Mouse (Mus musculus): ENCODE data around the gene Gpr88. TPM values are rescaled to one million over a fixed set of nuclear protein-coding genes. Genes with fewer than 3 reads are reported as not detected.

Gpr88 gene
- total RNA-seq, 1 experiment = not detected

DNA sequence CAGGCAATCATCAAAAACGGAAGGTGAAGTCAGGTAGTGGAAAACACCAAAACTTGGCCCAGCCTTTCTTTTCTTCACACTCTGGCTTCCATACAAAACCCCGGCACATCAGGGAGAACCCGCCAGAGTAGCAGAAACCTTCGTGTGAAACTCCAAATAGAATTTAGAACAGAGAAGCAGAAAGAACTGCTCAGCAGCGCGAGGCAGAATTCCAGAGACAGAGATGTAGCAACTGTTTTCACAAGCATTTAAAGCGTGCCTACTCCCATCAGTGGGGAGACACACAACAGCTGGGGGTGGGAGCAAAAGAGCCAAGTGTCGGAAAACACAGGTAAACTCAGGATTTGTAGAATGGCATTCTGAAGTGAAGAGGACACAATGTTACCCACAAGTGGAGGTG lies 44.7 kb upstream of the Gpr88 start:
- in situ Hi-C loops (cut with MboI; ENCODE audit: low sequenced_read_pairs in 2 of 2, unreplicated experiment in 2 of 2) = no loop called here
- Histone ChIP-seq H3K36me3 (ENCODE audit: control insufficient read depth, insufficient read depth, low read length, poor library complexity, severe bottlenecking) (no peaks in the 10 kb centered on the region), H3K9me3 (ENCODE audit: control insufficient read depth, insufficient read depth, low read depth, low read length) (no peaks in the 10 kb centered on the region), H3K9ac (ENCODE audit: insufficient read depth, low read depth, low read length, poor library complexity, severe bottlenecking) (no peak overlapping the region), H3K4me1 (ENCODE audit: control insufficient read depth in 2 of 2, insufficient read depth in 2 of 2, low read length in 2 of 2, poor library complexity in 1 of 2) (peaks cover 0 to 2% of the 10 kb centered on the region in 2 experiments; a peak in 1 of 4 replicates), H3K4me3 (ENCODE audit: insufficient read depth in 1 of 2, low read depth in 1 of 2, low read length in 2 of 2, poor library complexity in 1 of 2, severe bottlenecking in 1 of 2) (no peak overlapping the region), H3K27ac (ENCODE audit: insufficient read depth, low read depth, low read length, poor library complexity, severe bottlenecking) (no peak overlapping the region)
- TF ChIP-seq HCFC1 (IDR thresholded peaks at IDR 0.05; ENCODE audit: borderline replicate concordance, insufficient read depth, low read length) = no peak
- DNase-seq (ENCODE audit: low read depth, low spot score) = no peak

DNA sequence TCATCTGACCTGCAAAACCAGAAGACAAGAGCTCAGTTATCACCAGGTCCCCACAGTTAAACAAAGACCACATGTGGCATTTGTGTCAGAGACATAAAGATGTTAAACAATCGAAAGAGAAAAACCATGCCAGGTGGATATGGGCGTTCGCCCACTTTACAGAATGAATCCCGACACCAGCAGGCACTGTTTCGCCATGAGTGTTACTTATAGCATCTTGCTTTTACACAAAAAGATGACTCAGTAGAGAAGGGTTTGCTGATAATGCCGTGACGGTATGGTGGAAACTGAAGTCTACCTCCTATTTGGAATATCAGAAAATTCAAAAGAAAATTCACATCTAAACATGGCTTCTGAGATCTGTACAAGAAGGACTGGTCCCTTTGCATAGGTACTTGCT lies 43.9 kb upstream of the Gpr88 start:
- no peak for DNase-seq (ENCODE audit: low read depth, low spot score)
- H3K36me3 ChIP-seq (ENCODE audit: control insufficient read depth, insufficient read depth, low read length, poor library complexity, severe bottlenecking) = no peaks in the 10 kb centered on the region
- no peaks in the 10 kb centered on the region for H3K9me3 ChIP-seq (ENCODE audit: control insufficient read depth, insufficient read depth, low read depth, low read length)
- in situ Hi-C loops (cut with MboI; ENCODE audit: low sequenced_read_pairs in 2 of 2, unreplicated experiment in 2 of 2) = no loop called here
- peaks cover 0 to 2% of the 10 kb centered on the region in 2 experiments; a peak in 1 of 4 replicates for H3K4me1 ChIP-seq (ENCODE audit: control insufficient read depth in 2 of 2, insufficient read depth in 2 of 2, low read length in 2 of 2, poor library complexity in 1 of 2)
- TF ChIP-seq MAFK (IDR thresholded peaks at IDR 0.05; ENCODE audit: insufficient read depth, low read depth, low read length) = no peak
- no peak for TF ChIP-seq ZC3H11A (IDR thresholded peaks at IDR 0.05; ENCODE audit: borderline replicate concordance, low read depth, low read length)
- TF ChIP-seq HCFC1 (IDR thresholded peaks at IDR 0.05; ENCODE audit: borderline replicate concordance, insufficient read depth, low read length) = no peak
- no peak for TF ChIP-seq CHD2 (IDR thresholded peaks at IDR 0.05; ENCODE audit: low read depth, low read length)
- TF ChIP-seq ZNF384 (IDR thresholded peaks at IDR 0.05; ENCODE audit: low read depth, low read length) = no peak
- no peak overlapping the region for H3K9ac ChIP-seq (ENCODE audit: insufficient read depth, low read depth, low read length, poor library complexity, severe bottlenecking)
- no peak overlapping the region for H3K4me3 ChIP-seq (ENCODE audit: insufficient read depth in 1 of 2, low read depth in 1 of 2, low read length in 2 of 2, poor library complexity in 1 of 2, severe bottlenecking in 1 of 2)
- H3K27ac ChIP-seq (ENCODE audit: insufficient read depth, low read depth, low read length, poor library complexity, severe bottlenecking) = no peak overlapping the region

DNA sequence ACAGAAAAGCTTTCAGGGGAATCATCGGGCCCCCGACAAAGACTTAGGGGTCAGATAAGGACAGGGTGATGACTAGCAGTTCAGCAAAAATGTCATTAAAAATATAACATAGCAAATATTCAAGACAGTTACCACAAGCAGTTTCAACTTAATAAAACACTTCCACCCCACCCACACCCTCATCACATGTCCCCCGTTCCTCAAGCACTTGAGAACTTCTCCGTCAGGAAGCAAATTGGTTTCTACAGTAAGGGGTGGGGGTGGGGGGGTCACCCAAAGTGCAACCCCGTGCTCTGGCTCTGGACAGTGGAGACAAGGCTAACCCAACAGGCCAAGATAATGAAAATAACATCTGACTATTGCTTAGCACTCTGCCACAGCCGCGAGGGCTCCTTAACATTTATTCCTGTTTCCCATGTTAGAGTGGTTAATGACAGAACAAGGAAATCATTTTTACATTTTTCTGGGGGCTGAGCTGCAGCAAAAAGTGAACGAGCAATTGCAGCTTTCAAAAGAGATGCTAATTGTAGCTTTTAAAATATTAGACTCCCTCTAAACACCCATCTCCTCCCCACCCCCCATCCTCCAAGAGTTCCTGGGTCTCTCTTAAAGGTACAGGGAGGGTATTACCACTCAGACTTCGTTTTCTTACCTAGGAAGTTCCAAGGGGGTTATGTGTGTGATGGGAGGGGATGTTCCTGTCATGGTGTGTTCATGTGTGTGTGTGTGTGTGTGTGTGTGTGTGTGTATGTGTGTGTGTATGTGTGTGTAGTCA lies 36.9 kb upstream of the Gpr88 start:
- TF ChIP-seq MAFK (IDR thresholded peaks at IDR 0.05; ENCODE audit: insufficient read depth, low read depth, low read length) (no peak), HCFC1 (IDR thresholded peaks at IDR 0.05; ENCODE audit: borderline replicate concordance, insufficient read depth, low read length) (no peak), CHD2 (IDR thresholded peaks at IDR 0.05; ENCODE audit: low read depth, low read length) (no peak), ZNF384 (IDR thresholded peaks at IDR 0.05; ENCODE audit: low read depth, low read length) (no peak), ZC3H11A (IDR thresholded peaks at IDR 0.05; ENCODE audit: borderline replicate concordance, low read depth, low read length) (no peak)
- no peak for DNase-seq (ENCODE audit: low read depth, low spot score)
- H3K36me3 ChIP-seq (ENCODE audit: control insufficient read depth, insufficient read depth, low read length, poor library complexity, severe bottlenecking) = no peaks in the 10 kb centered on the region

DNA sequence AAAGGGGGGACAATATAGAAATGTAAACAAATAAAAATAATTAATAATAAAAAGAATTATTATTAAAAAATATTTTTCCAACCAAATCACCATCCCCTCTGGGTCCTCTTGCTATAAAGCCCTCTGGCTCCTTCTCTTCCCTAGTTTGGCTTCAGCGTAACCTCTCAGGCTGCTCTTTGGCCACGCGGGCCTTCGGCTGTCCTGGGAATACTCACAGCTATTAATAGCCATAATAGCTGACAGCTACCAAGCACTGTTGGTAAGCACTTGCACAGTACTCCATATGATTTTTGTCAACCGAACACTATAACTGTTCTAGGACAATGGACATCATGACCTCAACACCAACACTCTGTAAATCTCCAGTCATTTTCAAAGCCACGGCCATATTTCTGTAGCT lies 35.5 kb upstream of the Gpr88 start:
- TF ChIP-seq MAFK (IDR thresholded peaks at IDR 0.05; ENCODE audit: insufficient read depth, low read depth, low read length) (no peak), ZNF384 (IDR thresholded peaks at IDR 0.05; ENCODE audit: low read depth, low read length) (no peak), CHD2 (IDR thresholded peaks at IDR 0.05; ENCODE audit: low read depth, low read length) (no peak), ZC3H11A (IDR thresholded peaks at IDR 0.05; ENCODE audit: borderline replicate concordance, low read depth, low read length) (no peak), HCFC1 (IDR thresholded peaks at IDR 0.05; ENCODE audit: borderline replicate concordance, insufficient read depth, low read length) (no peak)
- Histone ChIP-seq H3K4me3 (ENCODE audit: insufficient read depth in 1 of 2, low read depth in 1 of 2, low read length in 2 of 2, poor library complexity in 1 of 2, severe bottlenecking in 1 of 2) (no peak overlapping the region), H3K9me3 (ENCODE audit: control insufficient read depth, insufficient read depth, low read depth, low read length) (no peaks in the 10 kb centered on the region), H3K4me1 (ENCODE audit: control insufficient read depth in 2 of 2, insufficient read depth in 2 of 2, low read length in 2 of 2, poor library complexity in 1 of 2) (peaks cover 0 to 4% of the 10 kb centered on the region in 2 experiments; a peak in 2 of 4 replicates), H3K36me3 (ENCODE audit: control insufficient read depth, insufficient read depth, low read length, poor library complexity, severe bottlenecking) (no peaks in the 10 kb centered on the region), H3K27ac (ENCODE audit: insufficient read depth, low read depth, low read length, poor library complexity, severe bottlenecking) (no peak overlapping the region), H3K9ac (ENCODE audit: insufficient read depth, low read depth, low read length, poor library complexity, severe bottlenecking) (no peak overlapping the region)
- in situ Hi-C loops (cut with MboI; ENCODE audit: low sequenced_read_pairs in 2 of 2, unreplicated experiment in 2 of 2) = no loop called here
- no peak for DNase-seq (ENCODE audit: low read depth, low spot score)

More for the DNA sequence above, 36.9 kb upstream of the Gpr88 start:
- Histone ChIP-seq H3K9ac (ENCODE audit: insufficient read depth, low read depth, low read length, poor library complexity, severe bottlenecking) (no peak overlapping the region), H3K4me1 (ENCODE audit: control insufficient read depth in 2 of 2, insufficient read depth in 2 of 2, low read length in 2 of 2, poor library complexity in 1 of 2) (no peaks in the 10 kb centered on the region), H3K27ac (ENCODE audit: insufficient read depth, low read depth, low read length, poor library complexity, severe bottlenecking) (no peak overlapping the region), H3K9me3 (ENCODE audit: control insufficient read depth, insufficient read depth, low read depth, low read length) (no peaks in the 10 kb centered on the region), H3K4me3 (ENCODE audit: insufficient read depth in 1 of 2, low read depth in 1 of 2, low read length in 2 of 2, poor library complexity in 1 of 2, severe bottlenecking in 1 of 2) (no peak overlapping the region)
- in situ Hi-C loops (cut with MboI; ENCODE audit: low sequenced_read_pairs in 2 of 2, unreplicated experiment in 2 of 2) = no loop called here

Data from ES-E14 (cell line).